Mouse (Mus musculus) neural tube, embryonic 14.5 days (tissue): ENCODE data around the gene Lrrfip1. TPM values are rescaled to one million over a fixed set of nuclear protein-coding genes. Genes with fewer than 3 reads are reported as not detected.

Experiments
- ATAC-seq: fragments of 200-750 bp; cut with Nextera tagmentation; 2 replicates; pipeline ENCODE4 v1.8.0; 2017; ENCODE audit warnings: low read depth, mild to moderate bottlenecking, moderate TSS enrichment, moderate library complexity
- H3K27ac ChIP-seq: fragments of 300-500 bp; sonication (generic); 2 replicates; pipeline ENCODE4 v1.5.1; 2014; ENCODE audit warnings: low read depth, mild to moderate bottlenecking, control low read depth, low read length, moderate library complexity, mixed read lengths
- H3K27me3 ChIP-seq: fragments of 300-500 bp; sonication (generic); 2 replicates; pipeline ENCODE4 v1.6.1; 2014; ENCODE audit warnings: low read length; ENCODE audit not compliant: control insufficient read depth, insufficient read depth
- H3K36me3 ChIP-seq: fragments of 300-500 bp; sonication (generic); 2 replicates; pipeline ENCODE4 v1.6.1; 2014; ENCODE audit warnings: low read length, mixed read lengths; ENCODE audit not compliant: control insufficient read depth, insufficient read depth
- H3K4me1 ChIP-seq: fragments of 300-500 bp; sonication (generic); 2 replicates; pipeline ENCODE4 v1.6.1; 2014; ENCODE audit warnings: low read length; ENCODE audit not compliant: control insufficient read depth, insufficient read depth
- H3K4me2 ChIP-seq: fragments of 300-500 bp; sonication (generic); 2 replicates; pipeline ENCODE4 v1.6.1; 2014; ENCODE audit warnings: mild to moderate bottlenecking, low read depth, low read length, control low read depth
- H3K4me3 ChIP-seq: fragments of 300-500 bp; sonication (generic); 2 replicates; pipeline ENCODE4 v1.5.1; 2014; ENCODE audit warnings: low read depth, low read length, control low read depth, mixed read lengths
- H3K9ac ChIP-seq: fragments of 300-500 bp; sonication (generic); replicated peaks from 2 replicates; pipeline ENCODE4 v1.6.1; 2014; ENCODE audit warnings: low read depth, mild to moderate bottlenecking, control low read depth, low read length, mixed read lengths
- H3K9me3 ChIP-seq: fragments of 300-500 bp; sonication (generic); 2 replicates; pipeline ENCODE4 v1.6.1; 2016; ENCODE audit warnings: low read length; ENCODE audit not compliant: control insufficient read depth
- WGBS: fragments of 180-500 bp; shearing (Covaris S2); extraction: QIAGEN DNeasy Blood & Tissue Kit; methylation state at CpG from one replicate; pipeline ENCODE4 v1.1.7; 2014; 5-methylcytosine and 5-hydroxymethylcytosine counted together
- polyA plus RNA-seq: library from polyadenylated mRNA; unstranded; fragments of >200 nt; fragmentation: Nextera tagmentation; extraction: Ambion mirVana; gene quantifications from 2 replicates; pipeline ENCODE4 v1.2.1, GENCODE M21; 2014

Lrrfip1 gene
- polyA plus RNA-seq, 1 experiment from 2014 or later = 50.4 TPM

- Histone ChIP-seq H3K27ac (no peak overlapping the region), H3K4me1 (no peaks in the 10 kb centered on the region), H3K9me3 (no peaks in the 10 kb centered on the region), H3K9ac (no peak overlapping the region), H3K4me2 (no peak overlapping the region), H3K27me3 (no peaks in the 10 kb centered on the region), H3K36me3 (no peaks in the 10 kb centered on the region), H3K4me3 (no peak overlapping the region)
- 88% methylated on average over 5 of the region's 5 CpGs for WGBS
- no peak for ATAC-seq
Measured at GRCm38 (mm10) chr1:91086748-91087147, 88.2 kb downstream of the Lrrfip1 start.

GRCm38 (mm10) chr1:91088027-91088426 is 89.5 kb downstream of the Lrrfip1 start:
- Histone ChIP-seq H3K9me3 (no peaks in the 10 kb centered on the region), H3K9ac (no peak overlapping the region), H3K36me3 (no peaks in the 10 kb centered on the region), H3K27me3 (no peaks in the 10 kb centered on the region), H3K27ac (no peak overlapping the region), H3K4me2 (no peak overlapping the region), H3K4me3 (no peak overlapping the region), H3K4me1 (no peaks in the 10 kb centered on the region)
- ATAC-seq = no peak
- WGBS = 89% methylated on average over 7 of the region's 7 CpGs

GRCm38 (mm10) chr1:91088941-91089340 is 90.4 kb downstream of the Lrrfip1 start:
- no peak for ATAC-seq
- Histone ChIP-seq H3K9me3 (no peaks in the 10 kb centered on the region), H3K9ac (no peak overlapping the region), H3K27ac (no peak overlapping the region), H3K27me3 (no peaks in the 10 kb centered on the region), H3K36me3 (no peaks in the 10 kb centered on the region), H3K4me2 (no peak overlapping the region), H3K4me3 (no peak overlapping the region), H3K4me1 (no peaks in the 10 kb centered on the region)
- WGBS = 86% methylated on average over 8 of the region's 8 CpGs

- Histone ChIP-seq H3K27ac (no peak overlapping the region), H3K4me1 (no peaks in the 10 kb centered on the region), H3K4me3 (no peak overlapping the region), H3K36me3 (no peaks in the 10 kb centered on the region), H3K9me3 (no peaks in the 10 kb centered on the region), H3K27me3 (no peaks in the 10 kb centered on the region), H3K4me2 (no peak overlapping the region), H3K9ac (no peak overlapping the region)
- WGBS = 83% methylated on average over 6 of the region's 6 CpGs
- ATAC-seq = no peak
Measured at GRCm38 (mm10) chr1:91090456-91090855, 91.9 kb downstream of the Lrrfip1 start.

- Histone ChIP-seq H3K27ac (no peak overlapping the region), H3K9me3 (no peaks in the 10 kb centered on the region), H3K27me3 (no peaks in the 10 kb centered on the region), H3K9ac (no peak overlapping the region), H3K4me1 (no peaks in the 10 kb centered on the region), H3K4me2 (no peak overlapping the region), H3K36me3 (no peaks in the 10 kb centered on the region), H3K4me3 (no peak overlapping the region)
- no peak for ATAC-seq
- 62% methylated on average over 6 of the region's 6 CpGs for WGBS
Measured at GRCm38 (mm10) chr1:91092451-91092850, 93.9 kb downstream of the Lrrfip1 start.

GRCm38 (mm10) chr1:91093296-91093695 is 94.8 kb downstream of the Lrrfip1 start:
- 51% methylated on average over 2 of the region's 2 CpGs for WGBS
- no peak for ATAC-seq

GRCm38 (mm10) chr1:91094001-91094400 is 95.5 kb downstream of the Lrrfip1 start:
- Histone ChIP-seq H3K4me3 (no peak overlapping the region), H3K4me2 (no peak overlapping the region), H3K36me3 (no peaks in the 10 kb centered on the region), H3K27ac (no peak overlapping the region), H3K9ac (no peak overlapping the region), H3K9me3 (no peaks in the 10 kb centered on the region), H3K4me1 (no peaks in the 10 kb centered on the region), H3K27me3 (no peaks in the 10 kb centered on the region)
- 94% methylated on average over 5 of the region's 5 CpGs for WGBS
- no peak for ATAC-seq

More at GRCm38 (mm10) chr1:91093296-91093695, 94.8 kb downstream of the Lrrfip1 start:
- H3K9ac ChIP-seq = no peak overlapping the region
- no peaks in the 10 kb centered on the region for H3K27me3 ChIP-seq
- no peak overlapping the region for H3K4me2 ChIP-seq
- H3K9me3 ChIP-seq = no peaks in the 10 kb centered on the region
- no peak overlapping the region for H3K4me3 ChIP-seq
- H3K36me3 ChIP-seq = no peaks in the 10 kb centered on the region
- no peak overlapping the region for H3K27ac ChIP-seq
- H3K4me1 ChIP-seq = no peaks in the 10 kb centered on the region

- Histone ChIP-seq H3K27ac (no peak overlapping the region), H3K36me3 (no peaks in the 10 kb centered on the region), H3K4me3 (no peak overlapping the region), H3K4me1 (no peaks in the 10 kb centered on the region), H3K27me3 (no peaks in the 10 kb centered on the region), H3K9me3 (no peaks in the 10 kb centered on the region), H3K4me2 (no peak overlapping the region), H3K9ac (no peak overlapping the region)
- ATAC-seq = no peak
- WGBS = 85% methylated on average over 3 of the region's 3 CpGs
Measured at GRCm38 (mm10) chr1:91095258-91095657, 96.7 kb downstream of the Lrrfip1 start.

- Histone ChIP-seq H3K27me3 (no peaks in the 10 kb centered on the region), H3K36me3 (no peaks in the 10 kb centered on the region), H3K4me2 (no peak overlapping the region), H3K4me1 (no peaks in the 10 kb centered on the region), H3K4me3 (no peak overlapping the region), H3K9ac (no peak overlapping the region), H3K27ac (no peak overlapping the region), H3K9me3 (no peaks in the 10 kb centered on the region)
- whole genome bisulfite sequencing = 74% methylated on average over 1 of the region's 1 CpGs
- ATAC-seq = no peak
Measured at GRCm38 (mm10) chr1:91095853-91096252, 97.3 kb downstream of the Lrrfip1 start.

GRCm38 (mm10) chr1:91096490-91096889 is 98.0 kb downstream of the Lrrfip1 start:
- no peak for ATAC-seq
- WGBS = 84% methylated on average over 5 of the region's 5 CpGs
- no peaks in the 10 kb centered on the region for H3K36me3 ChIP-seq

More at GRCm38 (mm10) chr1:91096490-91096889, 98.0 kb downstream of the Lrrfip1 start:
- Histone ChIP-seq H3K9me3 (no peaks in the 10 kb centered on the region), H3K27ac (no peak overlapping the region), H3K4me1 (no peaks in the 10 kb centered on the region), H3K4me2 (no peak overlapping the region), H3K9ac (no peak overlapping the region), H3K4me3 (no peak overlapping the region), H3K27me3 (no peaks in the 10 kb centered on the region)
